Mouse (Mus musculus): ENCODE measurements around the gene Krt79. TPM values are rescaled to one million over a fixed set of nuclear protein-coding genes. Genes with fewer than 3 reads are reported as not detected.
A peak's percentile ranks its signal among the peaks of the same experiment; 100 is the strongest.

Krt79 gene
- total and polyA plus RNA-seq, 3 experiments = not detected

DNA sequence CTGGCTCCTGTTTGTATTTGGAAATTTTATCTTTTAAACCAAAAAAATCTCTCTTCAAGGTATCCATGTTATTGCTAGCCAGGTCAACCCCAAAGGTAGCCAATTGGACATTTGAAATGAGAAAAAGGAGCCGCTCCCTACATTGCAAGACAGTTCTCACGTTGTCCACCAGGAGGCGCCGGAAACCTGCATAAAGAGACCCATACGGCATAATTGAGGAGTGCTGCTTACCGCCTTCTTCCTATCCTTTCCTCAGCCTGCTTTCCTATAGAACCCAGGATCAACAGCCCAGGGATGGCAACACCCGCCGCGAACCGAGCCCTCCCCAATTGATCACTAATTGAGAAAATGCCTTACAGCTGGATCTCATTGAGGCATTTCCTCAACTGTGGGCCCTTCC, 48.0 kb upstream of the Krt79 start:
- H3K9me3 ChIP-seq (replicated peaks; ENCODE audit: low read length) = no peaks in the 10 kb centered on the region
- H3K9ac ChIP-seq (ENCODE audit: insufficient read depth, low read depth) = no peak overlapping the region
- H3K4me1 ChIP-seq (ENCODE audit: control insufficient read depth in 1 of 2, insufficient read depth in 2 of 2) = peaks cover 4 to 22% of the 10 kb centered on the region in 2 experiments; a peak in 3 of 4 replicates
- H3K4me2 ChIP-seq (ENCODE audit: insufficient read depth, low read depth, poor library complexity, severe bottlenecking) = no peak overlapping the region
- H3K27ac ChIP-seq (ENCODE audit: insufficient read depth, low read depth) = no peak overlapping the region
- no peak overlapping the region for H3K4me3 ChIP-seq (replicated peaks in 1 of 3; ENCODE audit: low read depth in 2 of 3, low read length in 2 of 3, poor library complexity in 1 of 3)
- no peaks in the 10 kb centered on the region for H3K36me3 ChIP-seq (replicated peaks in 1 of 2; ENCODE audit: control insufficient read depth in 1 of 2, insufficient read depth in 1 of 2, low read length in 1 of 2)
- H3K79me2 ChIP-seq (replicated peaks; ENCODE audit: control insufficient read depth, extremely low read depth, insufficient read depth, poor library complexity, severe bottlenecking) = no peaks in the 10 kb centered on the region
- TF ChIP-seq ZC3H11A (IDR thresholded peaks at IDR 0.05; ENCODE audit: low read depth, low read length) (peak; percentile 99), JUN (IDR thresholded peaks at IDR 0.05; ENCODE audit: insufficient read depth, low read depth, low read length) (no peak), MAZ (IDR thresholded peaks at IDR 0.05; ENCODE audit: low read depth, low read length) (no peak), CTCF (conservative IDR thresholded peaks at IDR 0.05 in 1 of 2, IDR thresholded peaks at IDR 0.05 in 1 of 2; ENCODE audit: low read depth in 2 of 2, low read length in 2 of 2) (peak; percentile 96 to 99), IRF4 (IDR thresholded peaks at IDR 0.05; ENCODE audit: low read depth, low read length) (0 out of 2 replicates have a peak, but pooled peaks have one; percentile 26), NELFE (IDR thresholded peaks at IDR 0.05; ENCODE audit: low read depth, low read length) (peak; percentile 66; the same call in 1 of the 2 replicates), TCF12 (IDR thresholded peaks at IDR 0.05; ENCODE audit: low read depth, low read length) (0 out of 2 replicates have a peak, but pooled peaks have one; percentile 11), ELF1 (IDR thresholded peaks at IDR 0.05; ENCODE audit: low read depth, low read length) (peak; percentile 46; the same call in 1 of the 2 replicates), MEF2A (IDR thresholded peaks at IDR 0.05; ENCODE audit: borderline replicate concordance, low read depth, low read length) (peak; percentile 24; the same call in 1 of the 2 replicates), MAFK (IDR thresholded peaks at IDR 0.05; ENCODE audit: insufficient replicate concordance, low read length) (no peak), SMC3 (IDR thresholded peaks at IDR 0.05; ENCODE audit: low read depth, low read length) (peak; percentile 100), RAD21 (IDR thresholded peaks at IDR 0.05; ENCODE audit: low read depth, low read length) (peak; percentile 94)
- dilution Hi-C loops (cut with MboI; ENCODE audit: extremely low pct_ligation_motif_present, extremely low pct_unique_long_range_greater_than_20kb, low sequenced_read_pairs) = no loop called here
- DNase-seq (ENCODE audit: extremely low read depth) = peak; percentile 89
- H3K27me3 ChIP-seq (replicated peaks) = peaks cover 53% of the 10 kb centered on the region
- in situ Hi-C loops (cut with MboI; ENCODE audit: low pct_ligation_motif_present, low pct_unique_long_range_greater_than_20kb, low sequenced_read_pairs) = no loop called here

DNA sequence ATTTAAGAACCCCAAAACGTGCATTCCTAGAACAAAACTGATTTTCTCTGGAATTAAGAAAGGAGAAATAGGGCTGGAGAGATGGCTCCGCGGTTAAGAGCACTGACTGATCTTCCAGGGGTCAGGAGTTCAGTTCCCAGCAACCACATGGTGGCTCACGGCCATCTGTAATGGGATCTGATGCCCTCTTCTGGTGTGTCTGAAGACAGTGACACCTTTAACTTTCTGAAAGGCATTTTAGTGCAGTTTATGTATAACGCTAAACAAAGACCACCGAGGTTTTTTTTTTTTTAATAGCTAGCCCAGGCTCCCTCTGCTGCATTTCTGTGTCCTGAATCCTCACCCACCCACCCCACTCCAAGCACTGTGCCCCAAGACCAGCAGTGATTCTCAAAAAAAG, 44.6 kb upstream of the Krt79 start:
- no peak for DNase-seq (ENCODE audit: extremely low read depth)
- Histone ChIP-seq H3K27ac (ENCODE audit: insufficient read depth, low read depth) (no peak overlapping the region), H3K9ac (ENCODE audit: insufficient read depth, low read depth) (peak overlapping the region; percentile 48), H3K4me2 (ENCODE audit: insufficient read depth, low read depth, poor library complexity, severe bottlenecking) (peak overlapping the region; percentile 94), H3K27me3 (replicated peaks) (peaks cover 39% of the 10 kb centered on the region), H3K79me2 (replicated peaks; ENCODE audit: control insufficient read depth, extremely low read depth, insufficient read depth, poor library complexity, severe bottlenecking) (no peaks in the 10 kb centered on the region), H3K4me3 (replicated peaks in 1 of 3; ENCODE audit: low read depth in 2 of 3, low read length in 2 of 3, poor library complexity in 1 of 3) (peak overlapping the region in 1 of 3 experiments; percentile 22), H3K9me3 (replicated peaks; ENCODE audit: low read length) (no peaks in the 10 kb centered on the region), H3K4me1 (ENCODE audit: control insufficient read depth in 1 of 2, insufficient read depth in 2 of 2) (peaks cover 5 to 22% of the 10 kb centered on the region in 2 experiments; a peak in 3 of 4 replicates), H3K36me3 (replicated peaks in 1 of 2; ENCODE audit: control insufficient read depth in 1 of 2, insufficient read depth in 1 of 2, low read length in 1 of 2) (no peaks in the 10 kb centered on the region)
- TF ChIP-seq BHLHE40 (IDR thresholded peaks at IDR 0.05; ENCODE audit: low read depth, low read length) (no peak), NELFE (IDR thresholded peaks at IDR 0.05; ENCODE audit: low read depth, low read length) (0 out of 2 replicates have a peak, but pooled peaks have one; percentile 48), MAX (IDR thresholded peaks at IDR 0.05; ENCODE audit: low read length) (no peak), MEF2A (IDR thresholded peaks at IDR 0.05; ENCODE audit: borderline replicate concordance, low read depth, low read length) (no peak), GABPA (IDR thresholded peaks at IDR 0.05; ENCODE audit: insufficient replicate concordance, low read depth, low read length) (no peak), HCFC1 (IDR thresholded peaks at IDR 0.05; ENCODE audit: low read depth, low read length) (peak; percentile 20; the same call in 1 of the 2 replicates), CTCF (conservative IDR thresholded peaks at IDR 0.05 in 1 of 2, IDR thresholded peaks at IDR 0.05 in 1 of 2; ENCODE audit: low read depth in 2 of 2, low read length in 2 of 2) (peak in 1 of 2 experiments; percentile 59; a peak in 2 of 4 replicates), CHD1 (IDR thresholded peaks at IDR 0.05; ENCODE audit: low read depth, low read length) (no peak), MYC (IDR thresholded peaks at IDR 0.05; ENCODE audit: low read depth, low read length) (no peak), JUND (conservative IDR thresholded peaks at IDR 0.05; ENCODE audit: low read depth, low read length) (no peak), ZMIZ1 (IDR thresholded peaks at IDR 0.05; ENCODE audit: low read depth, low read length) (no peak)
- dilution Hi-C loops (cut with MboI; ENCODE audit: extremely low pct_ligation_motif_present, extremely low pct_unique_long_range_greater_than_20kb, low sequenced_read_pairs) (no loop called here), in situ Hi-C loops (cut with MboI; ENCODE audit: low pct_ligation_motif_present, low pct_unique_long_range_greater_than_20kb, low sequenced_read_pairs) (loop anchor here (5.0 kb wide), 2 partner anchors 212 to 647 kb away; no protein-coding TSS in a partner anchor)
